Mouse (Mus musculus) limb, embryonic 14.5 days (tissue): ENCODE measurements at regions not wholly inside any gene's neighbourhood (a gene's known extent, or its start where the extent isn't known, plus 50 kb on each side); places are given as distances from the start of the nearest gene placed in this dataset.

Experiments used
- ATAC-seq: fragments of 200-750 bp; cut with Nextera tagmentation; 2 replicates; pipeline ENCODE4 v1.8.0; 2017; ENCODE audit warnings: low read depth, moderate number of reproducible peaks, moderate TSS enrichment; ENCODE audit not compliant: low FRiP score
- DNase-seq: peaks from one replicate; pipeline ENCODE4 v3.0.0-alpha.2; 2015; ENCODE audit warnings: low spot score
- H3K27ac ChIP-seq: fragments of 300-500 bp; sonication (generic); replicated peaks from 2 replicates; pipeline ENCODE4 v1.5.1; 2014; ENCODE audit warnings: low read depth, mild to moderate bottlenecking, low read length, moderate library complexity, mixed read lengths
- H3K27me3 ChIP-seq: fragments of 300-500 bp; sonication (generic); 2 replicates; pipeline ENCODE4 v1.6.1; 2014; ENCODE audit warnings: low read length, mixed read lengths; ENCODE audit not compliant: control insufficient read depth, insufficient read depth
- H3K36me3 ChIP-seq: fragments of 300-500 bp; sonication (generic); 2 replicates; pipeline ENCODE4 v1.6.1; 2014; ENCODE audit warnings: mild to moderate bottlenecking, low read length, moderate library complexity, mixed read lengths; ENCODE audit not compliant: control insufficient read depth, insufficient read depth
- H3K4me1 ChIP-seq: fragments of 300-500 bp; sonication (generic); 2 replicates; pipeline ENCODE4 v1.6.1; 2014; ENCODE audit warnings: antibody characterized with exemption, low read length, mixed read lengths; ENCODE audit not compliant: control insufficient read depth, insufficient read depth
- H3K4me2 ChIP-seq: fragments of 300-500 bp; sonication (generic); replicated peaks from 2 replicates; pipeline ENCODE4 v1.6.1; 2014; ENCODE audit warnings: low read depth, mild to moderate bottlenecking, low read length, moderate library complexity; ENCODE audit not compliant: severe bottlenecking
- H3K4me3 ChIP-seq: fragments of 300-500 bp; sonication (generic); replicated peaks from 2 replicates; pipeline ENCODE4 v1.5.1; 2014; ENCODE audit warnings: low read length
- H3K9ac ChIP-seq: fragments of 300-500 bp; sonication (generic); 2 replicates; pipeline ENCODE4 v1.6.1; 2014; ENCODE audit warnings: mild to moderate bottlenecking, low read depth, low read length, moderate library complexity; ENCODE audit not compliant: severe bottlenecking
- H3K9me3 ChIP-seq: fragments of 300-500 bp; sonication (generic); 2 replicates; pipeline ENCODE4 v1.6.1; 2016; ENCODE audit warnings: low read length; ENCODE audit not compliant: control insufficient read depth
- POLR2A ChIP-seq: fragments of 200-500 bp; IDR thresholded peaks from 2 replicates; pipeline ENCODE4 v1.8.0; 2012; ENCODE audit warnings: inconsistent platforms, mild to moderate bottlenecking, moderate library complexity, borderline replicate concordance; ENCODE audit not compliant: insufficient read depth, insufficient read length; ENCODE audit errors: extremely low read depth
- WGBS: fragments of 180-500 bp; shearing (Covaris S2); extraction: QIAGEN DNeasy Blood & Tissue Kit; methylation state at CpG from one replicate; pipeline ENCODE4 v1.1.7; 2014; 5-methylcytosine and 5-hydroxymethylcytosine counted together

DNA sequence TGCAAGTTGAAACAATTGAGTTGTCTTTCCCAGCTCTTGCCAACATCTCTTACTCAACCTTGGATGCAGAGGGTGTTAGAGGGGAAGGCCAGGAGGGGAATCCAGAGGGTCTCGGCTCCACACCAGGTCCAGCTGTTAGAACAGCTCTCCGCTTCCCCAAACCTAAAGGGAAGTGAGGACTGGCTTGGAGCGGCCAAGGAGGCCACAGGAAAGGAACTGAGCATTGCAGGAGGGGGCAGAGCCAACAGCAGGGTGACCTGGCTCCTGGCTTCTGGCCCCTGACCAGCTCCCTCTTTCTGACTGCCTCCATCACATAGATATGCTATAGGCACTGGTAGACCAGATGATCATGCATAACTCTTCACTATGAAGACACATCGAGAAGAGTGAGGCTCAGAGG is 351.4 kb downstream of the Sox9 start:
- Histone ChIP-seq H3K36me3 (no peaks in the 10 kb centered on the region), H3K9me3 (no peaks in the 10 kb centered on the region), H3K4me3 (no peak overlapping the region), H3K9ac (no peak overlapping the region), H3K27me3 (no peaks in the 10 kb centered on the region), H3K27ac (no peak overlapping the region), H3K4me2 (no peak overlapping the region), H3K4me1 (peaks cover 8% of the 10 kb centered on the region; the same call in 1 of the 2 replicates)
- no peak for TF ChIP-seq POLR2A
- DNase-seq (no peak), ATAC-seq (no peak)
- 86% methylated on average over 4 of the region's 4 CpGs for WGBS

DNA sequence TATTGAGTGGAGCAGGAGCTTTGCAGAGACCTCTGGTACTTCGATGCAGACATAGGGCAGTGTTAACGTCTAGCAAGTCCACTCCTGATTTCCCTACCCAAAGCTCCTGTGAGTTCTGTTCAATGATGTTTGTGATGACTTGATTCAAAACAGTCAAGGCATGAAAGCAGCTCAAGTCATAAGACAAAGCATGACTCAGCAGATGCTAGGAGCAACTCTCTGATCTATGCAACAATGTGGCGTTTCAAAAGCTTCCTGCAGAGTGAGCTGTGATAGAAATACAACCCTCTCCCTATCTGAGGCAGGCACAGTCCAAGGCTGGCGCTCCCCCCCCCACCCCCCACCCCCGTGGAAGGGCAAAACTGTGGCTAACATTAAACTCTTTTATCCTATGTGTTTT is 353.2 kb downstream of the Sox9 start:
- H3K4me1 ChIP-seq, result peaks cover 8% of the 10 kb centered on the region; the same call in 1 of the 2 replicates
- H3K27ac ChIP-seq, result no peak overlapping the region
- H3K36me3 ChIP-seq, result no peaks in the 10 kb centered on the region
- H3K4me3 ChIP-seq, result no peak overlapping the region
- TF ChIP-seq POLR2A, result no peak
- no peaks in the 10 kb centered on the region for H3K9me3 ChIP-seq
- no peaks in the 10 kb centered on the region for H3K27me3 ChIP-seq
- H3K4me2 ChIP-seq, result no peak overlapping the region
- WGBS, result 57% methylated on average over 5 of the region's 5 CpGs
- H3K9ac ChIP-seq, result no peak overlapping the region
- no peak for DNase-seq
- no peak for ATAC-seq

DNA sequence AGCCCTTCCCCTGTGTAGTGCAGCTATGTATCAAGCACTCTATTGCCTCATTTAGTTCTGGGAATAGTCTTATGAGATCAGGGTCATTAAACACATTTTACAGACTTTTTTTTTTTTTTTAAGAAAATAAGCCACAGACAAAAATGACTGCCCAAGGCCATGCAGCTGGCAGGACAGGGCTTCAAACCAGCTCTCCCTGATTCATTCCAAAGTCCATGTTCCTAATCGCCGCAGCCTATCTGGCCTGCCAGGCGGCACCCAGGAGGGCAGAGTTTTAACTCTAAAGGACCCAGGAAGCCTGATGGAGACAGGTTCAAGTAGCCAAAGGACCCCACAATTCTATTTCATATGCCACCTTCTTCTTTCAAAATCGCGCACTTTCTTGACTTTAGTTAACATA is 356.4 kb downstream of the Sox9 start:
- WGBS, result 59% methylated on average over 5 of the region's 5 CpGs
- Histone ChIP-seq H3K36me3 (no peaks in the 10 kb centered on the region), H3K27me3 (no peaks in the 10 kb centered on the region), H3K4me3 (no peak overlapping the region), H3K9ac (no peak overlapping the region), H3K27ac (no peak overlapping the region), H3K4me2 (no peak overlapping the region), H3K4me1 (peaks cover 6% of the 10 kb centered on the region), H3K9me3 (no peaks in the 10 kb centered on the region)
- no peak for DNase-seq
- no peak for TF ChIP-seq POLR2A
- ATAC-seq, result no peak

DNA sequence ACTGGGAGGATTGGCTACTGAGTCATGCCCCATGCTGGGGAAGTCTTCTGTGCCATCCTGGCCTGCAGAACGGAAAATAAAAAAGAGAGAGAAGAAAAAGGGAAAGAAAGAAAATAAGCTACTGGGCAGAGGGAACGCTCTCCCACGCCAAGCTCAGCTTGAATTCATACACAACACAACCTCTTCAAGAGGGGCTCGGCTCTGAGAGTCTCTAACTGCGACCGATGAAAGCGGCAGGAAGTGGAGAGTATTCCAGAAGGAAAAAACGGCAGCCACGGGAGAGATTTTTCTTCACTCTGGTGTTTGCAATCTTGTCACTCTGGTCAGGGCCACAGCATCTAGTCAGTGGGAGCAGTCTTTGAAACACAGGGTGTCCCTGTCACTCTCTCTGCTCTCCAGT is 358.6 kb downstream of the Sox9 start:
- Histone ChIP-seq H3K9ac (no peak overlapping the region), H3K4me2 (no peak overlapping the region), H3K36me3 (no peaks in the 10 kb centered on the region), H3K27ac (no peak overlapping the region), H3K9me3 (no peaks in the 10 kb centered on the region), H3K4me3 (no peak overlapping the region), H3K27me3 (no peaks in the 10 kb centered on the region), H3K4me1 (peaks cover 14% of the 10 kb centered on the region)
- DNase-seq (no peak), ATAC-seq (no peak)
- TF ChIP-seq POLR2A, result no peak
- WGBS, result 83% methylated on average over 9 of the region's 9 CpGs

DNA sequence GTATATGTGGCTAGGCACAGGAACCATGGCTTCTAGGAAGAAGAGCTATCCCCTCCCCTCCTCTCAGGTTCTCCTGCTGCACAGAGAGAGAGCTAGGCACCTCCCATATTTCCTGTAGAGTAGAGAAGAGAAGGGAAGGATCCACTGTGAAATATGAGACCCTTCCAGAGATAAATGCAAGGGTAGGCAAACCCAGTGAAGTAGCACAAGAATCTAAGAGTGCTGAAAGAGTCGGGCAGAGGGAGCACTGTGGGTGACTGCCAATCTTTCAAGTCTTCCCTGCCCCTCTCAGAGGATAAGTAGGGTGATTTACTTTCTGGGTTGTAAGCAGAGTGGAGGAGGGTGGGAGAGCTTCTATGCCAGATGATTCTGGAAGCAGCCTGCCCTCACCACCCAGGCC is 360.8 kb downstream of the Sox9 start:
- DNase-seq, result no peak
- no peaks in the 10 kb centered on the region for H3K36me3 ChIP-seq
- no peak overlapping the region for H3K27ac ChIP-seq
- H3K9ac ChIP-seq, result no peak overlapping the region
- 15% methylated on average over 1 of the region's 1 CpGs for WGBS
- peaks cover 20% of the 10 kb centered on the region for H3K4me1 ChIP-seq
- H3K4me2 ChIP-seq, result no peak overlapping the region
- H3K27me3 ChIP-seq, result no peaks in the 10 kb centered on the region
- H3K9me3 ChIP-seq, result no peaks in the 10 kb centered on the region
- no peak for ATAC-seq
- no peak overlapping the region for H3K4me3 ChIP-seq
- no peak for TF ChIP-seq POLR2A
